Mouse (Mus musculus): ENCODE data around the gene Hba-a2. TPM values are rescaled to one million over a fixed set of nuclear protein-coding genes. Genes with fewer than 3 reads are reported as not detected.
A peak's percentile ranks its signal among the peaks of the same experiment; 100 is the strongest.

Hba-a2 gene
- total RNA-seq, 2 experiments from 2014 or later = 153 to 208 TPM

DNA sequence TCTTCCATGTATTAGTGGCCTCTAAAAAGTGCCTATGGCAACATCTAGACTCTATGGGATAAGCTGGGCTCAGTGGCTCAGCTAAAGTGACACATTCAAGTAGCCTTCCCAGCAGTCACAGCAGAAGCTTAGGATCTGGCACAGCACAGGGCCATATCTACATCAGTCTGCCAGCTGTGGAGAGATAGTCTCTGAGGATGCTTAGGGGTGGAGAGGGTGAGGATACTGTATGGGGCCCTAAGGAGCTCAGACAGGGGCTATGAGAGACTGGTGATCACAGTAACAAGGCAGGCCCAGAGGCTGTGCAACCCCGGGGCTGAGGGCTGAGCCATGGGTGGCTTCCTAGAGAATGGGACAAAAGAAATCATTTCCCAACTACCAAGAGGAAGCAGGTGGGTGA, 10.7 kb downstream of the Hba-a2 start:
- no peak for DNase-seq
- Histone ChIP-seq H3K27ac (no peak overlapping the region), H3K4me3 (no peak overlapping the region)
- intact Hi-C loops (cut with DNase I) = no loop called here
- no peak for TF ChIP-seq CTCF (IDR thresholded peaks at IDR 0.05)

DNA sequence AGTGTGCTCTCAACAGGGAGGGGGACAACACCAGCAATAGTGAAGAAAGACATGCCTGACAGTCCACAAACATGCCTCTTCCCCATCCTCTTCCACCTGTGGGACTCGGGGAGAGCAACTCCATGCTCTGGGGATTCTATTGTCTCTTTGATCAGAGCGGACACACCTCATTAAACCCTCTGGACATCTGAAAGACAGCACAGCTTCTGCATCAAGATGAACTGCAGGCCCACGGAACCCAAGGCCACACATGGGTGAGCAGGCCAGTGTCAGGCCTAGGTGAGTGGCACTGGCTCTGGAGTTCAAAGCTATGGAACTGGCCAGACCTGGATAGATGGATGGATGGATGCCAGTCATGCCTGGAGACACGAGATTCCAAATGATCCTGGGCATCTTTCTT, 13.2 kb downstream of the Hba-a2 start:
- no peak for TF ChIP-seq CTCF (IDR thresholded peaks at IDR 0.05)
- no peak overlapping the region for H3K27ac ChIP-seq
- no peak for DNase-seq
- no peak overlapping the region for H3K4me3 ChIP-seq
- intact Hi-C loops (cut with DNase I) = no loop called here

DNA sequence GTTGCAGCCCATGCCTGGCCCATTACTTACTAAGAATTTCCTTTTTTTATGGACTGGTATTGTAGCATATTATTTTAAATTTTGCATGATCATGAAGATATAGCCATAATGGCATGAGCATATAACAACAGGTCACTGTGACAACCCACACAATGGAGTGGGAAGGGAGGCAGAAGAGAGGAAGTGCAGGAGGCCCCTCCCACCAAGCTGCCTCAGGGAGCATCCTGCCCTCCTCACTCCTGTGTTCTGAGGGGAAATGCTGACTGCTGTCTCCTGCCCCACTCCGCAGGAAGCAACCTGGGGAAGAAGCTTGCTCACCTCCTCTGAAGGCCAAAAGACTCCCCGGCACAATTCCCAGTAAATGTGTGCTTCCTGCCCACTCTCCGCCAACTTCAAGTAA, 13.6 kb downstream of the Hba-a2 start:
- no peak overlapping the region for H3K4me3 ChIP-seq
- no peak for TF ChIP-seq CTCF (IDR thresholded peaks at IDR 0.05)
- no peak for DNase-seq

DNA sequence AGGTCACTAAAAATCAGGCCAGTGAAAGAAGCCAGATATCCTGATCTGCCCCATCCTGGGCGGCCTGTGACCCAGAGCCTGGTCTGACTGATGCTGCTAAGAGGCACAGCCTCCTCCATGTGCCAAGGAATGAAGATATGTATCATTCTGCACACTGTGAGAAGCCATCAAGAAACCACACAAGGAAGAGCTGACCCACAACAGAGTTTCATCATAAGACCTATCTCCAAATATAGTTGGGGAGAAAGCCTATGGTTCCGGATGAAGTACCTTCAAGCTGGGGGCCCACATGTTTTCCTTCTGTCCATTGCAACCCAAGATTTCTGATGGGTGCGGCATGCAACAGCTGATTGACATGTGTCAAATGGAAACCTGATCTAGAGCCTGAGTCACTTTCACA, 19.7 kb downstream of the Hba-a2 start:
- Histone ChIP-seq H3K4me3 (no peak overlapping the region), H3K27ac (no peak overlapping the region)
- TF ChIP-seq CTCF (IDR thresholded peaks at IDR 0.05) = no peak
- no peak for DNase-seq
- intact Hi-C loops (cut with DNase I) = no loop called here

More for the DNA sequence above, 13.6 kb downstream of the Hba-a2 start:
- no peak overlapping the region for H3K27ac ChIP-seq
- intact Hi-C loops (cut with DNase I) = no loop called here

DNA sequence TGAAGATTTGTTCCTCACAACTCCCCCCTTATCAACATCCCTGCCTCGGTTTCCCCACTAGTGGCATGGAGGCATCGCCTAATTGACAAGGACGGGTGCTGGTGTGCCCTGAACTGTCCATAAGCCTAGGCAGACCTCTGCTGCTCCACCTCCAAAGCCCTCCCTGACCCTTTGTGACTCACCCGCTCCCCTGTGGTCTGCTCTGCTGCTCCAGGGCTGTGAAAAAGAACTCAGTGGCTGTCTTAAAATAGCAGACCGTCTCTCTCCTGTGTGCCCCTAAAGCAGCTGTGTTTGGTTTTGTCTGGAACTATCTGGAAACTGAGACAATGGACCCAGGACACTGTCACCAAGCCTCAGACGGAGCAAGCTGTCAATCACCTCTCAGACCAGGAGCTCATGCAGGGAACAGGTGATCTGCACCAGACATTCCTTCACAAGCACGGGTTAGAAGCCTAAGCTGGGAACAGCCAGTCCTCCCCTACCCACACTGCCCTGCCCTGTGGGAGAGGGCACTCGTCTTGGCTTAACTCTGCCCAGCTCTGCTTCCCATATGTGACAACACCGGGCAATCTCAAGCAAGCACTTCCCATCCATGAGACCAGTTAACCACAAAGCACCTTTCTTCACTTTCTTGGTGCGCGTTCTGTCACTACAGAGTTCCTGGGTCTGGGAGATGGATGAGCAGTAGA, 24.4 kb downstream of the Hba-a2 start:
- H3K4me3 ChIP-seq = no peak overlapping the region
- no peak for TF ChIP-seq CTCF (IDR thresholded peaks at IDR 0.05)
- H3K27ac ChIP-seq = no peak overlapping the region
- DNase-seq = no peak
- intact Hi-C loops (cut with DNase I) = loop anchor here (5.0 to 10.0 kb wide), 3 partner anchors 33 to 138 kb away; partner anchors contain the start of gene Hbq1b

DNA sequence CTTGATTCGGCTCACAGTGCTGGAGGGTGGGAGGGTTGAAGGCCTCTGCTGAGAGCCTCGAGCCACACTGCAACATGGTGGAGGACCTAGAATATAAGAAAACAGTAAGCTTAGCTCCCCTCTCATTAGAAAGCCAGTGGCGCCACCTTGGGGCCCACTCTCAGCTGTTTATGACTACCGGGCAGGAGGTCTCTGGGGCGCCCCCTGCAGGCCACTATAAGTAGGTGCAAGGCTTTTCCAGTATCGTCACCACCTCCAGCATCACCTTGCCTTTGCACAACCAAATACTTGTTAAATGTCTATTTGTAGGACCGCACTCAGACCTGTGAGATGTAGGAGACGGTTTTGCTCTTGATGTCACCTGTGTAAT, 24.9 kb downstream of the Hba-a2 start:
- peak; percentile 95 for TF ChIP-seq CTCF (IDR thresholded peaks at IDR 0.05)
- H3K4me3 ChIP-seq = no peak overlapping the region
- H3K27ac ChIP-seq = no peak overlapping the region
- DNase-seq = peak; percentile 80
- intact Hi-C loops (cut with DNase I) = loop anchor here (5.0 to 10.0 kb wide), 3 partner anchors 34 to 139 kb away; partner anchors contain the start of gene Hbq1b

DNA sequence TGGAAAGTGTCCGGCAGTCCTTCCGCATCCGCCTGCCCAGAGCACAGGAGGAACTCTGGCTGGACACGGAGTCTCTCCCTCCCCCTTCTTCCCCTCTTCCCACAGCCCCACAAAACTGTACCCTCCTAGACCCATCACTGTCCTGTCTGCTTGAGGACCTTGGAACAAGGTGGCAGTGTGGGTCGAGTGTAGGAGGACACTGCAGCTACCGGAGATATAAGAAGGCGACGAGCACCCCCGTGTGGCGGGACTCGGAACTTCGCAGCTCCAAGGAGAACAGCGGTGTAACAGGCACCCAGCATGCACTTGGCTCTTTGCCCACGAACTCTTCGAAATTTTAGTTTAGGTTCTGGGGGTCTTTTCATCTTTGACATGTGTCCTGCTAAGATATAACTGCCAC, 28.3 kb downstream of the Hba-a2 start:
- Histone ChIP-seq H3K4me3 (peak overlapping the region; percentile 61), H3K27ac (no peak overlapping the region)
- peak; percentile 97 for TF ChIP-seq CTCF (IDR thresholded peaks at IDR 0.05)
- peak; percentile 89 for DNase-seq
- intact Hi-C loops (cut with DNase I) = loop anchor here (5.0 to 10.0 kb wide), 3 partner anchors 37 to 142 kb away; partner anchors contain the start of gene Hbq1b

DNA sequence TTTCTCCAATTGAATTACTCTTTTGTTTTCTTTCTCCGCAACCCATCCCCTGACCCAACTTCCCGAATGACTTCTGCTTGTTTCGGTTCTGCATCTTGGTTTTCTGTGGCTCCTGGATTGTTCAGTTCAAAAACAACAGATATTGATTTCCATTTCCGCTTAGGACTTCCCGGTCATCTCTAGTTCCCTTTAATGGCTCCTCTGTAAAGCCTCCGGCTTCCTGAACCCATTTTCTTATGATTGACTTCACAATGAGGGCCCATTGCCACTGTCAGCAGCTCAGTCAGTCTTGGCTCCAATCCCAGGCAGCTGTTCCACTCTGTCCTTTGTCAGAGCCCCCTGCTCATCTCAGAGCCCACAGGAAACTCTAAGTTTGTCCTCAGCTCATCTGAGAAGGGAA, 34.8 kb downstream of the Hba-a2 start:
- DNase-seq = no peak
- no peak overlapping the region for H3K4me3 ChIP-seq
- intact Hi-C loops (cut with DNase I) = no loop called here
- TF ChIP-seq CTCF (IDR thresholded peaks at IDR 0.05) = no peak
- H3K27ac ChIP-seq = peak overlapping the region; percentile 16; the same call in 1 of the 2 replicates

DNA sequence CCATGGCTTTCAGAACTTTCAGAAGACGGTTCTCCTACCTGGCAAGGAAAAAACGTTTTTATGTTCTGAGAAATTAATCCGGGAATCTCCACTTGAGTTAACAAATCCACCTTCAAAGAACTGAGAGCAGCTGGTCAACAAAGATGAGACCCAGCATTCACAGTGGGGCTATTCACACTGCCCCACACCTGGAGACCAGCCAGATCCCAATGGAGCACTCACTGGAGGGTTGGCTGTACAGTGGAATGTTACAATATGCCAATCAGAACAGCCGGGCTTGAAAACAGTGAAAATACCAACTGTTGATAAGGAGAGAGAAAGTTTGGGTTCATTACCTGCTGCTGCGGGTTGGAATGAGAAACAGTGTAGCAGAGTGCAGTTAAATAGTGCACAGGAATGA, 35.6 kb downstream of the Hba-a2 start:
- DNase-seq = no peak
- no peak for TF ChIP-seq CTCF (IDR thresholded peaks at IDR 0.05)
- Histone ChIP-seq H3K27ac (no peak overlapping the region), H3K4me3 (no peak overlapping the region)
- intact Hi-C loops (cut with DNase I) = no loop called here

DNA sequence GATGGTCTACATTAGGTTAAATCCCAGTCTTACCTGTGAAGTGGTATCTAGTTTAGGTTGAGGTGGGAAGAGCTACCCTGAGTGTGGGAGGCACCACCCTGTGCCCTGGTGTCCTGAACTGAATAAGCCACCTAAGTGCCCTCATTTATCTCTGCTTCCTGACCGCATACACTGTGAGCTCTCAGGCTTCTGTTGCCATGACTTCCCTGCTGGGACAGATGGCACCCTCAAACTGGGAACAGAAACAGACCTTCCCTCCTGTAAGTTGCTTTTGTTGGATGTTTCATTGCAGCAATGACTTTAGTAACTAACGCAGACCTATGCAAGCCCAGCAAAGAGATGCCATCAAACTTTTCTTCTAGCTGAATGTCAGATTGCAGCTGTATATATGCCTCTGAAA, 36.9 kb downstream of the Hba-a2 start:
- no peak for TF ChIP-seq CTCF (IDR thresholded peaks at IDR 0.05)
- intact Hi-C loops (cut with DNase I) = no loop called here

DNA sequence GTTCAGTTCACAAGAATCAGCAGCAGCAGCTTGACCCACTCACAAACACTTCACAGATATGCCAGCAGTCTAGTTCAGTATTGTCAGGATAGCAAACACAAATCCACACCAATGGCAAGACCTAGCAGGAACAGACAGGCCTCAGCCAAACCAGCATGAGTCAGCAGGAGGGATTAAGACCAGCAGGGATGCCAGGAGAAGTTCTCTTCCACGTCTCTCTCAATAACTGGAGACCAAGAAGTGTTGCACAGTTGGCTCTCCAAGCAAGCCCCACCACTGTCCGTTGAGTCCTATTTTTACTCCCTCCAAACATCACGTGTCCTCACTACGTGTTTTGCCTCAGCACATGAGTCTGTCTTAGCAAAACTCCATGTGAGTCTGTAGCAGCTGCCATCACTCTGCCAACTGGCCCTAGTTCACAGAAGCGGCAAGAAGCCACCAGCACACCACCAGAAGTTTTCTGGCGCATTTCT, 40.2 kb downstream of the Hba-a2 start:
- Histone ChIP-seq H3K27ac (peak overlapping the region; percentile 54), H3K4me3 (no peak overlapping the region)
- DNase-seq = no peak
- intact Hi-C loops (cut with DNase I) = no loop called here
- no peak for TF ChIP-seq CTCF (IDR thresholded peaks at IDR 0.05)

More for the DNA sequence above, 36.9 kb downstream of the Hba-a2 start:
- no peak overlapping the region for H3K4me3 ChIP-seq
- no peak for DNase-seq
- no peak overlapping the region for H3K27ac ChIP-seq

DNA sequence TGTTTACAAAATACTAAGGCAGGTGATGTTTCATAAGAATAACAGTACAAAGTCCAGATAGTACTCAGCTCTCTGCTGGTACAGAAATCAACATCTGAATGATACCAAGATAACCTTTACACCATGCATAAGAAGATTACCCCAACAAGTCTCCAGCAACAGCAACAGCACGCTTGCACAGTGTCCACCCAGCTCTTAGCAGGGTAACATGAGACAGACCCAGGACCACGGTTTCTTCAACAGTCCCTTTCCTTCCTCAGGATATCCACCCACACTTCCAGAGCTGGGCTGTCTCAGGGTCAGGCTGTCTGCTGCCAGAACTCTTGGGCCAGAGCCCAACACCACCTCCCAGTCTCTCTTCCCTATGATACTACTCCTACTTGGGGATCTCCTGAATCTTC, 42.8 kb downstream of the Hba-a2 start:
- intact Hi-C loops (cut with DNase I) = no loop called here

More for the DNA sequence above, 42.8 kb downstream of the Hba-a2 start:
- Histone ChIP-seq H3K27ac (no peak overlapping the region), H3K4me3 (no peak overlapping the region)
- DNase-seq = peak; percentile 58
- no peak for TF ChIP-seq CTCF (IDR thresholded peaks at IDR 0.05)
